8 mouse cellular contexts compared by ENCODE assay signal in genomic region chr16:31290281-31290680, GRCm38 (mm10). TPM values are rescaled to one million over a fixed set of nuclear protein-coding genes. Genes with fewer than 3 reads are reported as not detected.
DNase-seq lines count a peak whose midpoint lies in the region; ATAC-seq and TF ChIP-seq lines count a peak whose summit lies in the region.

No protein-coding gene starts in this region.

- TF ChIP-seq POLR2A in embryonic fibroblast, embryonic 13.5 days (IDR thresholded peaks at IDR 0.05; ENCODE audit: low read depth, low read length), result no peak

- ATAC-seq in hindbrain, postnatal 0 days, result no peak
- ATAC-seq in hindbrain, embryonic 16.5 days, result no peak
- ATAC-seq in heart, embryonic 16.5 days (replicated peaks; ENCODE audit: extremely low read depth, insufficient read depth, low FRiP score), result peak; percentile 90
- peak; percentile 79; the same call in 1 of the 2 replicates for ATAC-seq in stomach, postnatal 0 days (ENCODE audit: low FRiP score, low TSS enrichment)

- no peak overlapping the region for H3K4me3 ChIP-seq in hindbrain, postnatal 0 days (ENCODE audit: low read length)
- H3K4me3 ChIP-seq in hindbrain, embryonic 16.5 days (ENCODE audit: low read length), result no peak overlapping the region
- H3K4me3 ChIP-seq in embryonic fibroblast, embryonic 13.5 days (ENCODE audit: insufficient read depth, low read length), result no peak overlapping the region
- H3K4me3 ChIP-seq in heart, embryonic 16.5 days (ENCODE audit: low read length), result peak overlapping the region; percentile 15; the same call in 1 of the 2 replicates
- H3K4me3 ChIP-seq in layer of hippocampus, adult 2 months, result no peak overlapping the region
- H3K4me3 ChIP-seq in stomach, postnatal 0 days (ENCODE audit: low read depth, low read length), result no peak overlapping the region

- TF ChIP-seq EP300 in stomach, postnatal 0 days (optimal IDR thresholded peaks at IDR 0.05), result no peak

- H3K4me2 ChIP-seq in hindbrain, postnatal 0 days (ENCODE audit: low read depth, low read length), result no peak overlapping the region
- no peak overlapping the region for H3K4me2 ChIP-seq in hindbrain, embryonic 16.5 days (ENCODE audit: low read length)
- peak overlapping the region; percentile 58 for H3K4me2 ChIP-seq in heart, embryonic 16.5 days (ENCODE audit: low read depth, low read length)
- peak overlapping the region; percentile 15; the same call in 1 of the 2 replicates for H3K4me2 ChIP-seq in stomach, postnatal 0 days (replicated peaks; ENCODE audit: low read depth)

- WGBS in hindbrain, postnatal 0 days, result 37% methylated on average over 10 of the region's 10 CpGs
- WGBS in hindbrain, embryonic 16.5 days, result 56% methylated on average over 10 of the region's 10 CpGs
- 10% methylated on average over 10 of the region's 10 CpGs for WGBS in heart, embryonic 16.5 days
- WGBS in stomach, postnatal 0 days, result 18% methylated on average over 10 of the region's 10 CpGs

- H3K27ac ChIP-seq in hindbrain, postnatal 0 days, result no peak overlapping the region
- H3K27ac ChIP-seq in hindbrain, embryonic 16.5 days (ENCODE audit: low read depth, low read length), result no peak overlapping the region
- peak overlapping the region; percentile 94 for H3K27ac ChIP-seq in embryonic fibroblast, embryonic 13.5 days (ENCODE audit: insufficient read depth, low read length)
- H3K27ac ChIP-seq in heart, embryonic 16.5 days (ENCODE audit: low read length), result peak overlapping the region; percentile 97
- H3K27ac ChIP-seq in layer of hippocampus, adult 2 months, result peak overlapping the region; percentile 59
- peak overlapping the region; percentile 81 for H3K27ac ChIP-seq in stomach, postnatal 0 days (replicated peaks)

- no peaks in the 10 kb centered on the region for H3K27me3 ChIP-seq in hindbrain, postnatal 0 days (ENCODE audit: insufficient read depth, low read length)
- no peaks in the 10 kb centered on the region for H3K27me3 ChIP-seq in hindbrain, embryonic 16.5 days (replicated peaks; ENCODE audit: control insufficient read depth, insufficient read depth, low read length)
- no peaks in the 10 kb centered on the region for H3K27me3 ChIP-seq in heart, embryonic 16.5 days (ENCODE audit: control insufficient read depth, insufficient read depth, low read length)
- no peaks in the 10 kb centered on the region for H3K27me3 ChIP-seq in stomach, postnatal 0 days (ENCODE audit: control insufficient read depth, insufficient read depth, low read length)

- no peaks in the 10 kb centered on the region for H3K36me3 ChIP-seq in hindbrain, postnatal 0 days (ENCODE audit: insufficient read depth, low read length)
- H3K36me3 ChIP-seq in hindbrain, embryonic 16.5 days (ENCODE audit: control insufficient read depth, insufficient read depth, low read length), result no peaks in the 10 kb centered on the region
- no peaks in the 10 kb centered on the region for H3K36me3 ChIP-seq in heart, embryonic 16.5 days (ENCODE audit: control insufficient read depth, insufficient read depth)
- no peaks in the 10 kb centered on the region for H3K36me3 ChIP-seq in stomach, postnatal 0 days (ENCODE audit: control insufficient read depth, insufficient read depth, low read length)

- H3K4me1 ChIP-seq in hindbrain, postnatal 0 days (ENCODE audit: insufficient read depth, low read length), result 0 out of 2 replicates have a peak, but pooled peaks cover 5% of the 10 kb centered on the region
- H3K4me1 ChIP-seq in hindbrain, embryonic 16.5 days (ENCODE audit: control insufficient read depth, insufficient read depth, low read depth, low read length), result no peaks in the 10 kb centered on the region
- peaks cover 14% of the 10 kb centered on the region for H3K4me1 ChIP-seq in embryonic fibroblast, embryonic 13.5 days (ENCODE audit: control insufficient read depth, insufficient read depth, low read length)
- peaks cover 23% of the 10 kb centered on the region for H3K4me1 ChIP-seq in heart, embryonic 16.5 days (ENCODE audit: control insufficient read depth, insufficient read depth, low read length)
- no peaks in the 10 kb centered on the region for H3K4me1 ChIP-seq in stomach, postnatal 0 days (replicated peaks; ENCODE audit: control insufficient read depth, insufficient read depth)

- no peaks in the 10 kb centered on the region for H3K9me3 ChIP-seq in hindbrain, postnatal 0 days (ENCODE audit: low read length)
- no peaks in the 10 kb centered on the region for H3K9me3 ChIP-seq in hindbrain, embryonic 16.5 days (ENCODE audit: control insufficient read depth, low read length)
- H3K9me3 ChIP-seq in heart, embryonic 16.5 days (replicated peaks; ENCODE audit: control insufficient read depth, low read length), result no peaks in the 10 kb centered on the region
- no peaks in the 10 kb centered on the region for H3K9me3 ChIP-seq in stomach, postnatal 0 days (ENCODE audit: control insufficient read depth, low read length)

- no peak for TF ChIP-seq CTCF in hindbrain, postnatal 0 days (IDR thresholded peaks at IDR 0.05; ENCODE audit: low read depth)
- TF ChIP-seq CTCF in embryonic fibroblast, embryonic 13.5 days (IDR thresholded peaks at IDR 0.05; ENCODE audit: borderline replicate concordance, insufficient read depth, low read length), result no peak
- TF ChIP-seq CTCF in layer of hippocampus, adult 2 months (conservative IDR thresholded peaks at IDR 0.05), result no peak
- TF ChIP-seq CTCF in stomach, postnatal 0 days (IDR thresholded peaks at IDR 0.05; ENCODE audit: low read depth), result no peak

- peak; percentile 70 for DNase-seq in hindbrain, postnatal 0 days (ENCODE audit: low spot score)
- DNase-seq in layer of hippocampus, adult 2 months (ENCODE audit: low spot score in 2 of 2), result peak; percentile 61 to 66
- peak; percentile 92 for DNase-seq in lung, postnatal 4 days
- peak; percentile 55 for DNase-seq in stomach, postnatal 0 days (ENCODE audit: low spot score)
- no peak for DNase-seq in retina, embryonic 14.5 days (ENCODE audit: low spot score)

- no peak overlapping the region for H3K9ac ChIP-seq in hindbrain, postnatal 0 days (replicated peaks; ENCODE audit: low read length)
- H3K9ac ChIP-seq in hindbrain, embryonic 16.5 days (ENCODE audit: low read depth, low read length), result no peak overlapping the region
- H3K9ac ChIP-seq in heart, embryonic 16.5 days (ENCODE audit: low read length), result no peak overlapping the region
- H3K9ac ChIP-seq in stomach, postnatal 0 days (ENCODE audit: low read length), result no peak overlapping the region

RNA-seq across cellular contexts. Expression of gene Ppp1r2, which starts 15.2 kb away (rescaled TPM):
- 53.4 and 59.6 TPM in 2 replicates for total RNA-seq in hindbrain, postnatal 0 days (2014; rRNA removed)
- 104 TPM in 2 replicates for polyA plus RNA-seq in hindbrain, postnatal 0 days (2015; fragmentation: Nextera tagmentation; extraction: Ambion mirVana)
- polyA plus RNA-seq in hindbrain, embryonic 16.5 days (2015; fragmentation: Nextera tagmentation; extraction: Ambion mirVana), result 95.0 and 95.9 TPM in 2 replicates
- 51.5 and 57.0 TPM in 2 replicates for polyA plus RNA-seq in embryonic fibroblast, embryonic 13.5 days (2011; ENCODE audit: insufficient read length, low read depth, missing spikeins)
- polyA plus RNA-seq in heart, embryonic 16.5 days (2015; fragmentation: Nextera tagmentation; extraction: Ambion mirVana), result 101 and 120 TPM in 2 replicates
- 10 to 100 TPM; 93.3 to 98.1 TPM for total RNA-seq in layer of hippocampus, adult 2 months (2021)
- polyA plus RNA-seq in stomach, postnatal 0 days (2015; fragmentation: Nextera tagmentation; extraction: Ambion mirVana), result 92.8 and 99.7 TPM in 2 replicates

RNA-seq across cellular contexts. Expression of gene Apod, which starts 24.3 kb away (rescaled TPM):
- total RNA-seq in hindbrain, postnatal 0 days (2014; rRNA removed), result 48.1 and 68.5 TPM in 2 replicates
- 293 and 295 TPM in 2 replicates for polyA plus RNA-seq in hindbrain, postnatal 0 days (2015; fragmentation: Nextera tagmentation; extraction: Ambion mirVana)
- polyA plus RNA-seq in hindbrain, embryonic 16.5 days (2015; fragmentation: Nextera tagmentation; extraction: Ambion mirVana), result 119 and 120 TPM in 2 replicates
- 6.8 and 34.4 TPM in 2 replicates for polyA plus RNA-seq in embryonic fibroblast, embryonic 13.5 days (2011; ENCODE audit: insufficient read length, low read depth, missing spikeins)
- 0.55 and 0.64 TPM in 2 replicates for polyA plus RNA-seq in heart, embryonic 16.5 days (2015; fragmentation: Nextera tagmentation; extraction: Ambion mirVana)
- total RNA-seq in layer of hippocampus, adult 2 months (2021), result 100 to 1,000 TPM; 107 to 123 TPM
- 1.0 TPM in 2 replicates for polyA plus RNA-seq in stomach, postnatal 0 days (2015; fragmentation: Nextera tagmentation; extraction: Ambion mirVana)

Comparison
In these comparisons a context has a peak if more than half of its experiments do, and no peak if none do; other contexts are left out.
1. ATAC-seq: peak in heart, embryonic 16.5 days (single experiment) and stomach, postnatal 0 days (single experiment); none in hindbrain, postnatal 0 days (single experiment) and hindbrain, embryonic 16.5 days (single experiment).
2. H3K27ac ChIP-seq: peak in embryonic fibroblast, embryonic 13.5 days (single experiment), heart, embryonic 16.5 days (single experiment), layer of hippocampus, adult 2 months (single experiment) and stomach, postnatal 0 days (single experiment); none in hindbrain, postnatal 0 days (single experiment) and hindbrain, embryonic 16.5 days (single experiment).
3. H3K4me2 ChIP-seq: peak in heart, embryonic 16.5 days (single experiment) and stomach, postnatal 0 days (single experiment); none in hindbrain, postnatal 0 days (single experiment) and hindbrain, embryonic 16.5 days (single experiment).